Mouse (Mus musculus): ENCODE results near the gene Rpl13a. TPM values are rescaled to one million over a fixed set of nuclear protein-coding genes. Genes with fewer than 3 reads are reported as not detected.

Gene Rpl13a
- total RNA-seq, 2 experiments from 2014 or later: 573 to 686 TPM

GRCm38 (mm10) chr7:45077322-45077721 is 51.2 kb downstream of the Rpl13a start:
- no peak for DNase-seq
- intact Hi-C loops (cut with DNase I): no loop called here

- no peak for DNase-seq
- intact Hi-C loops (cut with DNase I): no loop called here
Observed at GRCm38 (mm10) chr7:45076501-45076900, 52.1 kb downstream of the Rpl13a start.

Small RNA genes lying within 50 kb of the gene (microRNA-seq; reads per million reads assigned to microRNA genes)
- gene Mir150 (927 to 1,241 reads per million in 2 experiments), gene Mir5121 (16.8 to 16.9 reads per million in 2 experiments), gene Mir7055 (0 to 3.0 reads per million in 2 experiments)

Other genes with a start within 250 kb of the Rpl13a start
- 10 to 100 TPM; 60.3 to 68.6 TPM for gene Med25, start 236.0 kb downstream of the Rpl13a start, total RNA-seq (2021)
- 10 to 100 TPM in 1 of 2 experiments, 1 to 10 TPM in 1; 9.0 to 18.1 TPM for gene Fuz, start 232.7 kb downstream of the Rpl13a start, total RNA-seq (2021)
- gene Ap2a1, start 199.3 kb downstream of the Rpl13a start, total RNA-seq (2021): 10 to 100 TPM; 74.5 to 82.2 TPM
- not detected for gene Tsks, start 185.6 kb downstream of the Rpl13a start, total RNA-seq (2021)
- 1 to 10 TPM; 3.1 to 3.5 TPM for gene Cpt1c, start 153.9 kb downstream of the Rpl13a start, total RNA-seq (2021)
- gene Prmt1, start 142.2 kb downstream of the Rpl13a start, total RNA-seq (2021): 100 to 1,000 TPM; 119 to 128 TPM
- gene Irf3, start 131.1 kb downstream of the Rpl13a start, total RNA-seq (2021): 10 to 100 TPM; 36.5 to 40.2 TPM
- 10 to 100 TPM; 10.4 to 12.3 TPM for gene Bcl2l12, start 130.0 kb downstream of the Rpl13a start, total RNA-seq (2021)
- 10 to 100 TPM; 53.8 to 56.1 TPM for gene Scaf1, start 112.4 kb downstream of the Rpl13a start, total RNA-seq (2021)
- gene Rras, start 110.8 kb downstream of the Rpl13a start, total RNA-seq (2021): 10 to 100 TPM; 60.7 to 62.8 TPM
- 10 to 100 TPM; 27.2 to 28.3 TPM for gene Prr12, start 75.9 kb downstream of the Rpl13a start, total RNA-seq (2021)
- 10 to 100 TPM; 27.7 to 33.7 TPM for gene Nosip, start 66.3 kb downstream of the Rpl13a start, total RNA-seq (2021)
- gene Prrg2, start 66.1 kb downstream of the Rpl13a start, total RNA-seq (2021): 10 to 100 TPM; 11.1 to 11.4 TPM
- gene Rcn3, start 36.5 kb downstream of the Rpl13a start, total RNA-seq (2021): 10 to 100 TPM; 46.0 to 53.7 TPM
- 10 to 100 TPM; 72.0 to 76.7 TPM for gene Fcgrt, start 24.9 kb downstream of the Rpl13a start, total RNA-seq (2021)
- gene Rps11, start 4.3 kb downstream of the Rpl13a start, total RNA-seq (2021): 100 to 1,000 TPM; 582 to 636 TPM
- gene Gm45713, start 7.5 kb upstream of the Rpl13a start, total RNA-seq (2021): under 1 TPM in 1 of 2 experiments, not detected in 1; 0.45 TPM
- 1 to 10 TPM; 4.3 to 5.8 TPM for gene Flt3l, start 7.7 kb upstream of the Rpl13a start, total RNA-seq (2021)
- gene Pih1d1, start 25.5 kb upstream of the Rpl13a start, total RNA-seq (2021): 10 to 100 TPM; 27.7 to 31.2 TPM
- gene Aldh16a1, start 25.8 kb upstream of the Rpl13a start, total RNA-seq (2021): 10 to 100 TPM; 20.3 to 27.3 TPM
- 10 to 100 TPM in 1 of 2 experiments, 1 to 10 TPM in 1; 8.1 to 11.5 TPM for gene Slc17a7, start 35.2 kb upstream of the Rpl13a start, total RNA-seq (2021)
- not detected for gene Gfy, start 50.8 kb upstream of the Rpl13a start, total RNA-seq (2021)
- gene Pth2, start 52.2 kb upstream of the Rpl13a start, total RNA-seq (2021): not detected
- gene Ccdc155, start 76.1 kb upstream of the Rpl13a start, total RNA-seq (2021): not detected
- not detected for gene Dkkl1, start 83.4 kb upstream of the Rpl13a start, total RNA-seq (2021)
- gene Tead2, start 87.0 kb upstream of the Rpl13a start, total RNA-seq (2021): 10 to 100 TPM; 10.1 to 14.4 TPM
- gene Cd37, start 110.4 kb upstream of the Rpl13a start, total RNA-seq (2021): 1 to 10 TPM; 3.8 to 5.5 TPM
- not detected for gene Slc6a16, start 112.3 kb upstream of the Rpl13a start, total RNA-seq (2021)
- gene Slc6a21, start 148.8 kb upstream of the Rpl13a start, total RNA-seq (2021): not detected
- gene Trpm4, start 205.0 kb upstream of the Rpl13a start, total RNA-seq (2021): 10 to 100 TPM; 20.8 to 22.3 TPM
- 100 to 1,000 TPM; 516 to 539 TPM for gene Hrc, start 206.5 kb upstream of the Rpl13a start, total RNA-seq (2021)
- gene Ppfia3, start 238.3 kb upstream of the Rpl13a start, total RNA-seq (2021): under 1 TPM; 0.22 to 0.29 TPM
- under 1 TPM; 0.90 to 0.96 TPM for gene Lin7b, start 241.8 kb upstream of the Rpl13a start, total RNA-seq (2021)